Mouse (Mus musculus): Measurements from ENCODE around the gene Txndc11. TPM values are rescaled to one million over a fixed set of nuclear protein-coding genes. Genes with fewer than 3 reads are reported as not detected.

The Txndc11 gene
- polyA plus RNA-seq, 1 experiment from 2014 or later = 38.6 TPM

DNA sequence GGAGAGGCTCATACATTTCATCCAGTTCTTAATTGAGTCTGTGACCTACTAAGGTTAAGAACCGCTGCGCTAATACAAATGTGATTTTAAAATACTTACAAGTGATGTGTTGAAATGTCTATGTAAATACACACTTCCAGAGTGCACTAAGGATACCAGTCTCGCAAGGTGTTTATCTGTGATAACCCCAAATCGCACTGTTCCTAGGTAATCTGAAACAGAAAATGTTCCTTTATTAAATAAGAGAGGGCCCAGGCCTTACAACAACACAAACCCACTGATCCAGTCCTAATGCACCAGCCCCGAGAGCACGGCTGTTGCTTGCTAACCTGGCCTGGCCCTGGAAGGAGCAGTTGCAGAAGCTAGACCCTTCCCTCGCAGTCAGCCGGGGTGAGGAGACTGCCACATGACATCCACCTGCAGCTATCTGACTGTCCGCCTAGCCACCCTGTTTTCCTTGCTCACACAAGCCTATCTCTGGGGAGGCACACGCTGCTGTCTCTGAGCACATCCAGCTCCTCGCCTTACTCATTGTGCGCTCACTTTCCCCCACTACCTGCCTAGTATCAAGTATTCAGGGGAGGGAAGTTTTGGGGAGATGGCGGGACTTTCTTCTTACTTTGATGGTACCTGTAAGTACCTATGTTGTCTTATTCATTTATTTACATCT is 40.6 kb downstream of the Txndc11 start:
- H3K4me2 ChIP-seq = no peak overlapping the region
- H3K4me3 ChIP-seq = no peak overlapping the region
- no peak overlapping the region for H3K27ac ChIP-seq
- no peak overlapping the region for H3K9ac ChIP-seq
- no peak for ATAC-seq (ENCODE audit: insufficient number of reproducible peaks, insufficient read depth, low FRiP score, low TSS enrichment, low read depth)
- peaks cover 51% of the 10 kb centered on the region for H3K36me3 ChIP-seq
- H3K27me3 ChIP-seq = no peaks in the 10 kb centered on the region
- no peaks in the 10 kb centered on the region for H3K9me3 ChIP-seq
- WGBS = 91% methylated on average over 13 of the region's 13 CpGs
- H3K4me1 ChIP-seq = no peaks in the 10 kb centered on the region

DNA sequence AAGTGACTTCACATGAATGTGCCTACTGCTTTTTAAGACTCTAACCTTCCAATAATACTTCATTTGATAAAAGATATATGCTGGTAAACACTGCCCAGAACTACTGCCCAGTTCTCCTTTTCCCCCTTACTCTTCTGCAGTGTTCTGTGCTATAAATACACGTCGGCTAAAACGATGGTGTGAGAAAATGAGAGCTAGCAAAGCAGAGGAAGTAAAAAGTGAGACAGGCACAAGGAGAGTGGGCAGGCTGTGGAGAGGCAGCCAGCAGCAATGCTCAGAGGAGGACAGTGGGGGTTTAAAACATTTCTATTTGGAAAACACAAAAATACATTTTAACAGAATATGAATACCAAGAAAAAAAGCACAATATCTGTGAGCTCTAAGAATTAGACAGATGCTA is 41.9 kb downstream of the Txndc11 start:
- ATAC-seq (ENCODE audit: insufficient number of reproducible peaks, insufficient read depth, low FRiP score, low TSS enrichment, low read depth) = no peak
- 85% methylated on average over 3 of the region's 3 CpGs for WGBS
- no peak overlapping the region for H3K9ac ChIP-seq
- H3K36me3 ChIP-seq = peaks cover 64% of the 10 kb centered on the region
- no peak overlapping the region for H3K4me2 ChIP-seq
- no peak overlapping the region for H3K4me3 ChIP-seq
- no peaks in the 10 kb centered on the region for H3K9me3 ChIP-seq
- no peak overlapping the region for H3K27ac ChIP-seq
- H3K27me3 ChIP-seq = no peaks in the 10 kb centered on the region
- no peaks in the 10 kb centered on the region for H3K4me1 ChIP-seq

DNA sequence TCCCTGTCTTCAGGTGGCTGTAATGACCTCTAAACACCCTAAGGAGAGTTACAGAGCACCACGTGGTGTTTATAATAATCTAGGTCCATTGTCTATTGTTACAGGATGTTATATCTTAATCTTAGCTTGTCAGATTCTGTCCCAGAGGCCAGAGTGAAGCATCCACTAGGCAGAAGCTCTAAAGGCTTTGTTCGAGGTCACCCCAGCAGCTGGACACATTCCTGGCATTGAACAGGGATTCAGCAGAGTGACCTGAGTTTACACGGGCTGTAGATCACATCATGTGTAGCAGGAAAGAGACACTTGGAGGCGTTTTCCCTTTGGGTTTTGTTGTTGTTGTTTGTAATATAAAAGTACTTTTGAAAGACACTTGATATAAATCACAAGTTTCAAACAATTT is 42.4 kb downstream of the Txndc11 start:
- Histone ChIP-seq H3K9ac (no peak overlapping the region), H3K27ac (no peak overlapping the region), H3K27me3 (no peaks in the 10 kb centered on the region), H3K4me1 (no peaks in the 10 kb centered on the region), H3K9me3 (no peaks in the 10 kb centered on the region), H3K4me2 (no peak overlapping the region), H3K36me3 (peaks cover 68% of the 10 kb centered on the region), H3K4me3 (no peak overlapping the region)
- WGBS = 74% methylated on average over 4 of the region's 4 CpGs
- no peak for ATAC-seq (ENCODE audit: insufficient number of reproducible peaks, insufficient read depth, low FRiP score, low TSS enrichment, low read depth)

DNA sequence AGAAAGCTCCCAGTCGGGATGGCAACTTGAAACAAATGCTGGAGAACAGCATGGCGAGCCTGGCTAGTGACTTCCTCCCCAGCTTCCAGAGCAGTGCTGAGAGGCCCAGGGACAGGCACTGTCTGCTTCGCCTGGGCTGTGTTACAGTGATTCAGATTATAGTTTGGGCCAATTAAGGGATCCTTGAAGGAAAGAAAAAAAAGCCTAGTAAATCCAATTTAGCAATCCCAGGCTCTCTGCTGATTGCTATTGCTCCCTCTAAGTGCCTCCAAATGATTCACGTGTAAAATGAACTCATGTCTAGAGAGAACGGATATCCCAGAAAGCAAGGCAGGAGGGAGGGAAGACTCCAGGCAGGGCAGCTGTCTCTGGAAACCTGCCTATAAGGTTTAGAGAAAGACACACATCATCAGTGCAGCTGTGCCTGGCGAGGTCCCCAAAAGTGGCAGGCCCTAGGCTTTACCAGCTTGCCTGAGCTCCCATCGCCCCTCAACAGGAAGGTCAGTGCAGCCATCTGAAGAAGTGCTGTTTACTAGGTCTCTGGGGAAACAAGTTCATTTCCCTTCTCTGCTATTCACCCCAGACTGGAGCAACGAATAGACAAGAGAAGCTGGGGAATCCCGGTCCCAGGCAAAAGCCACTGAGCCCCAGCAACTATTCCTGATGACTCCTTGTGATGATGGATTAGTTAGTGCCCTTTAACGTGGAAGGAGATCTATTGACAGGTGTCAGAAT is 43.4 kb downstream of the Txndc11 start:
- Histone ChIP-seq H3K27ac (no peak overlapping the region), H3K4me1 (no peaks in the 10 kb centered on the region), H3K4me3 (no peak overlapping the region), H3K4me2 (no peak overlapping the region), H3K9ac (no peak overlapping the region), H3K27me3 (no peaks in the 10 kb centered on the region), H3K9me3 (no peaks in the 10 kb centered on the region), H3K36me3 (peaks cover 68% of the 10 kb centered on the region)
- no peak for ATAC-seq (ENCODE audit: insufficient number of reproducible peaks, insufficient read depth, low FRiP score, low TSS enrichment, low read depth)
- WGBS = 67% methylated on average over 10 of the region's 10 CpGs

DNA sequence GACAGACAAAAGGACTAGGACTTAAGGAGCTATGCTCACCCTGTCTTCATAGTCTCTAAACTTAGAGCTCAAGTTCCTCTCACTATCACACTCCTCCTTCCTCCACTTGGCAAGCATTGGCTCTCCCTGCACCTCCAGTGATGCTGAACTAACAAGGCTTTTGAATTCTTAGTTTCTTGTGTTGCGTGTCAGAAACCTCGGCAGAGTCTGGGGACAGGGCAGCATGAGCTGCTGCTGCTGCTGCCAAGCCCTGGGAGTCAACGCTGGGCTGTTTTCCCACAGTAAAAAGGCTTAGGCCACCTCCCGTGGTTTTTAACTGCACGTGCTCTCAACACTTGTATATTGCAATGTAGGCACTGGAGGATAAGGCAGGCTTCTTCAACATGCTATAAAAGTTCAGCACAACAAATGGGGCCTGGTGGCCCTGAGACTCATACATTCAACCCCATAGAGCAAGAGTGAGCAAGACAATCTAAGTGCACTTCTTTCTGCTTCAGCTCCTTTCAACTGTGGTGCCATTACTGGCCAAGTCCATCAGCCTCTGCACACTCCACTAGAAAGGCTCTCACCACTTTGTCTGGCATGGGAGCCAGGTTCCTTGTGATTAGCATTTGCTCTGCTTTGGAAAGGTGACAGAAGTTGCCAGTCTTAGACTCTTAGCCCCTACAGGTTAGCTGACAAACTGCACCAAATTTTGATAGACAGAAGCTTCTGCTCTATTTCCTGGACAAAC is 47.4 kb downstream of the Txndc11 start:
- no peak overlapping the region for H3K9ac ChIP-seq
- H3K9me3 ChIP-seq = no peaks in the 10 kb centered on the region
- WGBS = 82% methylated on average over 5 of the region's 5 CpGs
- H3K27me3 ChIP-seq = no peaks in the 10 kb centered on the region
- H3K4me3 ChIP-seq = no peak overlapping the region
- no peak for ATAC-seq (ENCODE audit: insufficient number of reproducible peaks, insufficient read depth, low FRiP score, low TSS enrichment, low read depth)
- peaks cover 78% of the 10 kb centered on the region for H3K36me3 ChIP-seq
- no peaks in the 10 kb centered on the region for H3K4me1 ChIP-seq
- H3K27ac ChIP-seq = no peak overlapping the region
- H3K4me2 ChIP-seq = no peak overlapping the region

DNA sequence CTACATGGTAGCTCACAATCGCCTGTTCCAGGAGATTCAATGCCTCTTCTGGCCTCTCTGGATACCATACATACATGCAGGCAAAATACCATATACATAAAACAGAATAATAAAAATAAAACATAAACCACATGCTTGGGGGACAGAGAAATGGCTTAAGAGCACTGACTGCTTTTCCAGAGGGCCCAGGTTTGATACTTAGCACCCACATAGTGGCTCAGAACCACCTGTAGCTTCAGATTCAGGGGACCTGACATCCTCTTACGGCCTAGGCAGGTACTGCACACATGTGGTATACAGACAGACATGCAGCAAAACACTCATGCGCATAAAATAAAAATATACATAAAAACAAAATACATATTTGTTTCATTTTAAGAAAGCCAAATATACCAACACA is 48.2 kb downstream of the Txndc11 start:
- 92% methylated on average over 3 of the region's 3 CpGs for WGBS
- no peaks in the 10 kb centered on the region for H3K27me3 ChIP-seq

DNA sequence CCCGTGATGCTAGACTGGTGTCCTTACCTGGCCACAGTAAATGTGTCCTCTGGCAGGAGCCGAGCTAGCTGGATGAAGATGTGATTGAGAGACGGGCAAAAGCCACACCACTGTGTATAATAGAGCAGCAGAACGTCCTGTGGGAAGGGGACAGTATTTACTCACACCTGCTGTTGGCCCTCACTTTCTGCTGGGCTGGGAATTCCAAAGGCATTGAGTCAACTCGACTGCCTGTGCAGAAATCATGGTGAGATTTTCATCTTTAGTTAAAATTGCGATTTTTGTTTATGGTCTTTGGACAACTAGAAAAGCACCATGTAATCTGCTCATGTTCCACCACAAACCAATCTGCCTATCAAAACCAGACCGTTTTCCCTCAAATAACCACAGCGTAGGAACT is 50.3 kb downstream of the Txndc11 start:
- peaks cover 79% of the 10 kb centered on the region for H3K36me3 ChIP-seq
- H3K9ac ChIP-seq = no peak overlapping the region
- no peak overlapping the region for H3K4me3 ChIP-seq
- no peak overlapping the region for H3K27ac ChIP-seq
- no peaks in the 10 kb centered on the region for H3K4me1 ChIP-seq
- H3K4me2 ChIP-seq = no peak overlapping the region
- no peaks in the 10 kb centered on the region for H3K9me3 ChIP-seq
- no peaks in the 10 kb centered on the region for H3K27me3 ChIP-seq
- 88% methylated on average over 8 of the region's 8 CpGs for WGBS
- ATAC-seq (ENCODE audit: insufficient number of reproducible peaks, insufficient read depth, low FRiP score, low TSS enrichment, low read depth) = no peak

More for the DNA sequence above, 48.2 kb downstream of the Txndc11 start:
- Histone ChIP-seq H3K4me3 (no peak overlapping the region), H3K4me1 (no peaks in the 10 kb centered on the region), H3K36me3 (peaks cover 78% of the 10 kb centered on the region), H3K9me3 (no peaks in the 10 kb centered on the region), H3K9ac (no peak overlapping the region), H3K27ac (no peak overlapping the region), H3K4me2 (no peak overlapping the region)
- ATAC-seq (ENCODE audit: insufficient number of reproducible peaks, insufficient read depth, low FRiP score, low TSS enrichment, low read depth) = no peak

DNA sequence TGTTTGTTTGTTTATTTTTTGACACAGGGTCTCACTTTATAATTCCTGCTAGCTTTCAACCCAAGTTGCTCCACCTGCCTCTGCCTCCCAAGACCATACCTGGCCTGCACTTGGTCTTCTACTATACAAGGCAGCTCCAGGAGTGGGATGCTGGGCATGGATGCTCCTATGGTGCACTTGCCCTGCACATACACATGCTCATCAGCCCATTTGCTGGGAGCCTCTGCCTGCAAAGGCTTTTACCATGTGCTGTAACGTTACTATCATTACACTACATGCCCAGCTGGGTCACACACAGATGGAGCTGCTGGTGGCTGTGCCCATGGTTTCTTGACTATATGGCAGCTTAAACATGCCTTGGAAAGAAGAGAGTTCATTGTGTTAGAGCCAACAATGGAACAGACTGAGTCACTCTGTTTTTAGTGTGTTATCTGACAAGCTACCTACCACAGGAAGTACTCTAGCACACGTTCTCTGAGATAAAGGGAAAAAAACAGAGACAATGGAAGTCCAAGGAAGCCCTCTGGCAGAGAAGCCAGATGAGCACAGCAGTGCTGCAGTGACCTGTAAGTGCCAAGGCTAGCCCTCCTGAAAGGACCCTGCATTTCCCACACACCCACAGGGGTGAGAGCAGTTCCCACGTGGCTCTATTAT is 56.1 kb downstream of the Txndc11 start:
- Histone ChIP-seq H3K4me1 (no peaks in the 10 kb centered on the region), H3K27ac (no peak overlapping the region), H3K36me3 (peaks cover 92% of the 10 kb centered on the region), H3K27me3 (no peaks in the 10 kb centered on the region), H3K9me3 (no peaks in the 10 kb centered on the region), H3K9ac (no peak overlapping the region), H3K4me2 (no peak overlapping the region), H3K4me3 (no peak overlapping the region)
- 81% methylated on average over 3 of the region's 3 CpGs for WGBS
- no peak for ATAC-seq (ENCODE audit: insufficient number of reproducible peaks, insufficient read depth, low FRiP score, low TSS enrichment, low read depth)

DNA sequence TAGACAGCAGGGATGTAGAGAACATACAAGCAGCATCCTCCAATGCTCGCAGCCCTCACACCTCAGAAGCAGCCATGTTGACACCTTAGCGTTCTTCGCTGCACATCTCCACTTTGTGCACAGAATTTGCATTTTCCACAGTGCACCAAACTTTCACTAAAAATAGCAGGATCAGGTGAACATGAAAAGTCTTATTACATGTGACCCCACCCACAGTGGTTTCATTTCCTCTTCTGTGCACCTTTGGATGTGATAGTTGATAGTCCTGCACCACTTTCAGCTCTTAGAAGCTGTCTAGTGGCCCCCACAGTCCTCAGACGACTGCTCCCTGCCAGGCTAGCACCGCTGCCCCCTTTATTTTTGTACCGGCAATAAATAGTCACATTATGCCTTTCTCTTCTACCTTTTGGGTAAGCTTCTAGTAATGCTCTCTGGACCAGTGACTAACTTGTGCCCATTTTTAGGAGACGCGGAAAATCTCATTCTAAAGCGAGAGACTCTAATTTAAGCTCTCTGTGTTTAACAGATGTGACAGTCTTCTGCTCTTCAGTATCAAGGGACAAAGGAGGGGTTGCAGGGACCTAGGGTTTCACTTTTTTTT is 56.7 kb downstream of the Txndc11 start:
- Histone ChIP-seq H3K9me3 (no peaks in the 10 kb centered on the region), H3K4me3 (no peak overlapping the region), H3K4me2 (no peak overlapping the region), H3K4me1 (0 out of 2 replicates have a peak, but pooled peaks cover 6% of the 10 kb centered on the region), H3K27me3 (no peaks in the 10 kb centered on the region), H3K36me3 (peaks cover 92% of the 10 kb centered on the region), H3K9ac (no peak overlapping the region), H3K27ac (no peak overlapping the region)
- 89% methylated on average over 9 of the region's 9 CpGs for WGBS
- ATAC-seq (ENCODE audit: insufficient number of reproducible peaks, insufficient read depth, low FRiP score, low TSS enrichment, low read depth) = no peak

DNA sequence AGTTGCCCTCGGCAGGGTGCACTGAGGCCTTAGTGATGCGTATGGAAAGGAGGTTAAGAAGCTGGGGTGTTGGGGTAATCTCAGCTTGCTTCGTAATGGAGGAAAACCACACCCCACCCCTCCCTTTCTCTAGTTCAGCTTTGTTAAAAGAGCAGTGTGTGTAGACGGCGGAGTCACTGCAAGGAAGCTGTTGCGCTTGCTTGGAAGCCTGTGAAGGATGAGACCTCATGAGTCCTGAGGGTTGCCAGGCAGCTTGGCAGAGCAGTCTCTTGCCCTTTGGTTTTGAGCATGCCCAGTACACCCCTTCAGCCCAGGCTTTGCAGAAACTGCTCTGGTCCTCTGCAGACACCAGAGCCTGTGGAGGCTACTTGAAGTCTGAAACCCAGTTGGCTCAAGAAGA is 61.4 kb downstream of the Txndc11 start:
- Histone ChIP-seq H3K36me3 (peaks cover 76% of the 10 kb centered on the region), H3K27ac (no peak overlapping the region), H3K9me3 (no peaks in the 10 kb centered on the region), H3K4me1 (peaks cover 34% of the 10 kb centered on the region), H3K9ac (no peak overlapping the region), H3K27me3 (no peaks in the 10 kb centered on the region), H3K4me3 (no peak overlapping the region), H3K4me2 (no peak overlapping the region)
- WGBS = 78% methylated on average over 6 of the region's 6 CpGs
- no peak for ATAC-seq (ENCODE audit: insufficient number of reproducible peaks, insufficient read depth, low FRiP score, low TSS enrichment, low read depth)

DNA sequence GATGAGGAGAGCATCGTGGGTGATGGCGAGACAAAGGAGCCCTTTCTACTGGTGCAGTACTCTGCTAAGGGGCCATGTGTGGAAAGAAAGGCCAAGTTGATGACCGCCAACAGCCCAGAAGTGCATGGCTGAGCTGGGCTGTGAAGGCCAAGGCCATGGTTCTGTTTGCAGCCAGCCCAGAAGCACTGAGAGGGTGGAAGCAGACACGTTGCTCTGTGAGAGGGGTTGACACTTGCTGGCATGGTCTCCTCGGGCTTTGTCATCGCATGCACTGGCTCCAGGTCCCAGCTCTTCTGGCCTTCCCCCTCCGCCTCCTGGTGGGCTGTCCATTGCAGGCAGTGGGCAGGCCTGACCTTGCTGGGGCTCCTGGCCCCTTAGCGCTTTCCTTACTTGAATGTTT is 62.0 kb downstream of the Txndc11 start:
- Histone ChIP-seq H3K4me3 (no peak overlapping the region), H3K36me3 (peaks cover 72% of the 10 kb centered on the region), H3K27me3 (no peaks in the 10 kb centered on the region), H3K4me2 (no peak overlapping the region), H3K4me1 (peaks cover 40% of the 10 kb centered on the region), H3K9me3 (no peaks in the 10 kb centered on the region), H3K9ac (no peak overlapping the region), H3K27ac (no peak overlapping the region)
- WGBS = 89% methylated on average over 8 of the region's 8 CpGs
- ATAC-seq (ENCODE audit: insufficient number of reproducible peaks, insufficient read depth, low FRiP score, low TSS enrichment, low read depth) = no peak

All from embryonic facial prominence, embryonic 13.5 days (tissue).